Mouse (Mus musculus) MEL (cell line): ENCODE data around the gene Adora3. TPM values are rescaled to one million over a fixed set of nuclear protein-coding genes. Genes with fewer than 3 reads are reported as not detected.
A peak's percentile ranks its signal among the peaks of the same experiment; 100 is the strongest.
"Not testable (repeated sequence)": the region's sequence is repeated elsewhere in the genome, so short reads cannot be mapped to it uniquely, and the experiment has no call there.

Experiments
- DNase-seq: peaks from one replicate; pipeline ENCODE4 v3.0.0; 2011; ENCODE audit warnings: low read depth, low spot score
- H3K27ac ChIP-seq: 2 replicates; pipeline ENCODE4 v1.5.1; 2012; ENCODE audit warnings: low read depth, mild to moderate bottlenecking, control low read depth, low read length, moderate library complexity; ENCODE audit not compliant: control insufficient read depth
- H3K27me3 ChIP-seq, 2 experiments: fragments of 150-350 bp in 1 of 2; sonication (generic) in 1 of 2; 2 replicates each; pipeline ENCODE4 v1.6.1; 2012; ENCODE audit warnings: low read length in 2 of 2, mild to moderate bottlenecking in 2 of 2, improper control_type of control experiment in 1 of 2, moderate library complexity in 1 of 2; ENCODE audit not compliant: insufficient read depth in 2 of 2, control insufficient read depth in 1 of 2
- H3K36me3 ChIP-seq, 2 experiments: 2 replicates each; pipeline ENCODE4 v1.6.1; 2012 to 2014; ENCODE audit warnings: low read length in 2 of 2, improper control_type of control experiment in 1 of 2, inconsistent platforms in 1 of 2, mild to moderate bottlenecking in 1 of 2; ENCODE audit not compliant: insufficient read depth in 2 of 2, control insufficient read depth in 1 of 2
- H3K4me1 ChIP-seq, 2 experiments: fragments of 150-350 bp in 1 of 2; sonication (generic) in 1 of 2; 2 replicates each; pipeline ENCODE4 v1.6.1; 2012; ENCODE audit warnings: low read length in 2 of 2, improper control_type of control experiment in 1 of 2, mild to moderate bottlenecking in 1 of 2; ENCODE audit not compliant: insufficient read depth in 2 of 2, control insufficient read depth in 1 of 2
- H3K4me3 ChIP-seq, 2 experiments: fragments of 150-350 bp in 1 of 2; sonication (generic) in 1 of 2; 2 replicates each; pipeline ENCODE4 v1.5.1; 2012; ENCODE audit warnings: low read depth in 2 of 2, low read length in 2 of 2, mild to moderate bottlenecking in 2 of 2, moderate library complexity in 2 of 2, control low read depth in 1 of 2, improper control_type of control experiment in 1 of 2; ENCODE audit not compliant: control insufficient read depth in 1 of 2, insufficient read depth in 1 of 2
- H3K79me2 ChIP-seq: 2 replicates; pipeline ENCODE4 v1.6.1; 2012; ENCODE audit warnings: mild to moderate bottlenecking, low read length, moderate library complexity; ENCODE audit not compliant: control insufficient read depth, poor library complexity, insufficient read depth
- H3K9ac ChIP-seq: 2 replicates; pipeline ENCODE4 v1.6.1; 2012; ENCODE audit warnings: low read depth, mild to moderate bottlenecking, control low read depth, low read length, moderate library complexity; ENCODE audit not compliant: control insufficient read depth, poor library complexity, severe bottlenecking
- H3K9me3 ChIP-seq: fragments of 150-350 bp; sonication (generic); replicated peaks from 2 replicates; pipeline ENCODE4 v1.6.1; 2012; ENCODE audit warnings: mild to moderate bottlenecking, low read length, improper control_type of control experiment, moderate library complexity; ENCODE audit not compliant: insufficient read depth
- CHD1 ChIP-seq: IDR thresholded peaks from 2 replicates; pipeline ENCODE4 v1.6.1; 2012; ENCODE audit warnings: low read depth, mild to moderate bottlenecking, inconsistent platforms, low read length, improper control_type of control experiment
- CHD2 ChIP-seq: IDR thresholded peaks from 2 replicates; pipeline ENCODE4 v1.6.1; 2011; ENCODE audit warnings: low read length, improper control_type of control experiment
- EP300 ChIP-seq, 2 experiments: IDR thresholded peaks; 2 replicates each; pipeline ENCODE4 v1.6.1; 2011; ENCODE audit warnings: improper control_type of control experiment in 2 of 2, low read length in 2 of 2, low read depth in 1 of 2, mild to moderate bottlenecking in 1 of 2
- ETS1 ChIP-seq: IDR thresholded peaks from 2 replicates; pipeline ENCODE4 v1.6.1; 2012; ENCODE audit warnings: low read depth, mild to moderate bottlenecking, inconsistent platforms, low read length, improper control_type of control experiment, moderate library complexity
- GABPA ChIP-seq: IDR thresholded peaks from 2 replicates; pipeline ENCODE4 v1.6.1; 2012; ENCODE audit warnings: low read depth, mild to moderate bottlenecking, inconsistent platforms, low read length, improper control_type of control experiment, moderate library complexity
- GATA1 ChIP-seq: IDR thresholded peaks from 2 replicates; pipeline ENCODE4 v1.6.1; 2011; ENCODE audit warnings: low read depth, low read length, improper control_type of control experiment
- HCFC1 ChIP-seq: IDR thresholded peaks from 2 replicates; pipeline ENCODE4 v1.6.1; 2012; ENCODE audit warnings: low read depth, mild to moderate bottlenecking, inconsistent platforms, low read length, improper control_type of control experiment, moderate library complexity
- JUND ChIP-seq: IDR thresholded peaks from 2 replicates; pipeline ENCODE4 v1.6.1; 2011; ENCODE audit warnings: low read depth, mild to moderate bottlenecking, improper control_type of control experiment, low read length
- KAT2A ChIP-seq: conservative IDR thresholded peaks from 2 replicates; pipeline ENCODE4 v1.6.1; 2012; ENCODE audit warnings: low read depth, low read length, improper control_type of control experiment, inconsistent platforms
- MAFK ChIP-seq: IDR thresholded peaks from 2 replicates; pipeline ENCODE4 v1.6.1; 2011; ENCODE audit warnings: low read depth, mild to moderate bottlenecking, low read length, improper control_type of control experiment, borderline replicate concordance
- MAX ChIP-seq: IDR thresholded peaks from 2 replicates; pipeline ENCODE4 v1.6.1; 2011; ENCODE audit warnings: low read length, improper control_type of control experiment
- MEF2A ChIP-seq: IDR thresholded peaks from 2 replicates; pipeline ENCODE4 v1.6.1; 2014; ENCODE audit warnings: low read depth, mild to moderate bottlenecking, inconsistent platforms, low read length, improper control_type of control experiment; ENCODE audit not compliant: poor library complexity, insufficient replicate concordance, severe bottlenecking; ENCODE audit errors: extremely low read depth
- MXI1 ChIP-seq: IDR thresholded peaks from 2 replicates; pipeline ENCODE4 v1.6.1; 2011; ENCODE audit warnings: mild to moderate bottlenecking, low read depth, low read length, improper control_type of control experiment
- MYC ChIP-seq: IDR thresholded peaks from 2 replicates; pipeline ENCODE4 v1.6.1; 2011; ENCODE audit warnings: low read depth, mild to moderate bottlenecking, low read length, improper control_type of control experiment, moderate library complexity
- NELFE ChIP-seq: IDR thresholded peaks from 2 replicates; pipeline ENCODE4 v1.6.1; 2011; ENCODE audit warnings: low read depth, low read length, improper control_type of control experiment
- POLR2AphosphoS2 ChIP-seq: IDR thresholded peaks from 2 replicates; pipeline ENCODE4 v1.6.1; 2011; ENCODE audit warnings: low read length, improper control_type of control experiment
- TBP ChIP-seq: IDR thresholded peaks from 2 replicates; pipeline ENCODE4 v1.8.0; 2011; ENCODE audit warnings: low read depth, low read length, improper control_type of control experiment
- ZC3H11A ChIP-seq: IDR thresholded peaks from 2 replicates; pipeline ENCODE4 v1.6.1; 2012; ENCODE audit warnings: low read depth, mild to moderate bottlenecking, inconsistent platforms, low read length, improper control_type of control experiment
- ZMIZ1 ChIP-seq: IDR thresholded peaks from 2 replicates; pipeline ENCODE4 v1.6.1; 2012; ENCODE audit warnings: low read depth, mild to moderate bottlenecking, inconsistent platforms, low read length, improper control_type of control experiment, moderate library complexity
- ZNF384 ChIP-seq: IDR thresholded peaks from 2 replicates; pipeline ENCODE4 v1.6.1; 2012; ENCODE audit warnings: low read depth, mild to moderate bottlenecking, inconsistent platforms, low read length, improper control_type of control experiment
- polyA plus RNA-seq, 2 experiments: library from polyadenylated mRNA; stranded (reverse) in 1 of 2; unstranded in 1 of 2; fragments of >175 nt in 1 of 2; fragments of >200 nt in 1 of 2; gene quantifications; 2 replicates each; pipeline versions ENCODE4 v1.2.1 to v1.2.4; 2012; ENCODE audit warnings: low replicate concordance in 2 of 2, low read depth in 1 of 2; ENCODE audit not compliant: insufficient read length in 2 of 2, insufficient read depth in 1 of 2, missing spikeins in 1 of 2
- total RNA-seq: library from RNA; depleted of rRNA; stranded (reverse); fragments of 300-350 nt; gene quantifications from 2 replicates; pipeline ENCODE4 v1.2.3, GENCODE M21; 2012

The Adora3 gene
- total and polyA plus RNA-seq, 3 experiments: 0.42 to 0.65 TPM; not detected in 1

DNA sequence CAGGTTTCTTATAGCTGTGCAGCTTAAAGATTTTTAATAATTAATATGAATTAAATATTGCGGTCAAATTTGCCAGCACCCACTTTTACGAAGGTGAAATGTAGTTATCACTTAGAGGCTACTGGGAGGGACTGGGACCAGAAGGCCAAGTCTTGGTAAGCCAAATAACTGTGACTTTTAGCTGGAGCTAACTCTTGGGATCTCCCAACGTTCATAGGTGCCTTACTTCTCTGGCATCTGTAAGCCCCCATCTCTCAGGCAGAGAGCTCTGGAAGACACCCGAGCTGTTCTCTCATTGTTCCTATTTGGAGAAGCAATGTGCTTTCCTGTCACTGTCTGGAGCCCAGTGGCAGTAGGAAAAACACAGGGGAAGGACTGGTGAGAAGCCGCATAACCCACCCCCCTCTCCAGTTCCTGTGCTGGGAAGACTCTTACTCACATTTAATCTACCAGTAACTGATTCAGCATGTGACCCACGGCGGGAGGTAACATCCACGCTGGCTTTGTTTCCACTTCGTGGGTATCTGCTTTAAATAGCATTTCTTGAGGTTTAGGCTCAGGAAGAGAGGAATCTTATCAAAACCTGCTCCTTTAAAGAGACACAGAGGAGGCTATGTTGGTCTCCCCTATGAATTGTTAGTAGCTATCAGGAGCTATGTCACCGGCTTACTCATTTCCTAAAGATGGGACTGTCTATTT lies 47.1 kb downstream of the Adora3 start (continued):
- TF ChIP-seq MEF2A (peak; percentile 91; the same call in 1 of the 2 replicates), CHD1 (no peak), MAFK (no peak), MXI1 (0 out of 2 replicates have a peak, but pooled peaks have one; percentile 35), ZNF384 (no peak), CHD2 (no peak), HCFC1 (no peak), NELFE (no peak), MYC (no peak), ZMIZ1 (no peak), KAT2A (no peak)

- Histone ChIP-seq H3K27ac (peak overlapping the region; percentile 43), H3K79me2 (no peaks in the 10 kb centered on the region), H3K9me3 (no peaks in the 10 kb centered on the region), H3K36me3 (peaks cover 0 to 56% of the 10 kb centered on the region in 2 experiments; a peak in 2 of 4 replicates), H3K9ac (no peak overlapping the region), H3K4me3 (no peak overlapping the region), H3K4me1 (peaks cover 32 to 59% of the 10 kb centered on the region in 2 experiments), H3K27me3 (no peaks in the 10 kb centered on the region)
- DNase-seq: no peak
- TF ChIP-seq ZC3H11A: no peak
- no peak for TF ChIP-seq JUND
- TF ChIP-seq NELFE: no peak
- TF ChIP-seq POLR2AphosphoS2: no peak
- TF ChIP-seq GABPA: no peak
- no peak for TF ChIP-seq TBP
These were observed 47.7 kb downstream of the Adora3 start for GRCm38 (mm10) chr3:105918355-105918745.

DNA sequence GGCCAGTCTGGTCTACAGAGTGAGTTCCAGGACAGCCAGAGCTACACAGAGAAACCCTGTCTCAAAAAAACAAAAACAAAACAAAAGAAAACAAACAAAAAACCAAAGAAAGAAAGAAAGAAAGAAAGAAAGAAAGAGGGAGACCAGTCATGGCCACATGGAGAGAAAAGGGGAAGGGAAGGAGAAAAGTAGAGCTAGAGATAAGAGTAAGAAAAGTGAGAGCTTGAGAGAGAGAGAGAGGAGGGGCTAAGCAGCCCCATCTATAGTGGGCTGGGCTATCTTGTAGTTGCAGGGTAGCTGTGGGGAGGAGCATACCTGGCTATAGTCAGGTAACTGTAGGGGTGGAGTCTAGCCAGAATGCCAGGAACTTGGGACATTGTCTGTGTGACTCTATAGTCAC lies 50.1 kb downstream of the Adora3 start:
- not testable (repeated sequence) for H3K27me3 ChIP-seq, H3K9ac ChIP-seq, H3K4me3 ChIP-seq
- peaks cover 16 to 41% of the 10 kb centered on the region in 2 experiments for H3K4me1 ChIP-seq
- peak; percentile 60 for DNase-seq
- TF ChIP-seq MYC: peak; percentile 51; the same call in 1 of the 2 replicates
- TF ChIP-seq EP300 (IDR thresholded peaks at IDR 0.05; ENCODE audit: low read depth in 1 of 2, low read length in 2 of 2): peak in 1 of 2 experiments; percentile 36; a peak in 1 of 4 replicates
- 0 out of 2 replicates have a peak, but pooled peaks have one; percentile 45 for TF ChIP-seq MAX
- TF ChIP-seq MXI1: peak; percentile 33; the same call in 1 of the 2 replicates
- TF ChIP-seq GATA1: peak; percentile 57; the same call in 1 of the 2 replicates
- 0 out of 2 replicates have a peak, but pooled peaks have one; percentile 15 for TF ChIP-seq ETS1
- TF ChIP-seq, all 39 proteins: peak for 6; not testable (repeated sequence) for 33
- Histone ChIP-seq H3K36me3 (peaks cover 0 to 40% of the 10 kb centered on the region in 2 experiments; a peak in 2 of 4 replicates), H3K27ac (peak overlapping the region; percentile 41)
- H3K9me3 ChIP-seq, H3K79me2 ChIP-seq: not testable (repeated sequence)
